Comparison of ENCODE assay signal across 17 mouse cellular contexts in the genomic region with DNA sequence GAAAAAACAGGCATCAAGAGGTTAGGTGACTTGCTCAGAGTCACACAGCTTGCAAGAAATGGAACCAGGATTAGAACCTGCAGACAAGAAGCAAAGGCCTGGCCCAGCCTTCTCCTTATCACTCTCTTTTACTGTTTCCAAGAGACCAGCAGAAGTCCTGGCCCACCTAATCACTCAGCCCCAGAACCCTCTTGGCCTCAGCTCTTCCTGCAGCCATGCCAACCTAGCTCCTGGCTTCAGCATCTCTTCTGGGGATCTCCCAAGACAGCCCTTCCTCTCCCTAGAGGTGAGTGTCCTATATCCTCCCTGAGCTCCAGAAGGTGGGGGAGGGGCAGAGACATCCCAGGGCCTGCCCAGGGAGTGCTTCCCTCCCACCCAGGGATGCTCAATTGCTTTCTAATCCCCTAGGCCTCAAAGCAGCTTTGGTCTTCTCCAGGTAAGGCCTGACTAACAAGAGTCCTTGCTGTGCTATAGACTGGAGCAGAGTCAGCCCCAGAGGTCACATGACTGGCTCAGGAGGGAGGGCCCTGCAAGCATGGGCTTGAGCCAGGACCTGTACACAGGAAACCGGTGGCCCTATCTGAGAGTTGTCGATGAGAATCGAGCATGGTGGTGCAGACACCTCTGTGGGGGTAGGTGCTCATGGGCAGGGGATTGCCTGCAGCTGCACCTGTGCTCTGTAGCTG. TPM values are rescaled to one million over a fixed set of nuclear protein-coding genes. Genes with fewer than 3 reads are reported as not detected.
DNase-seq lines count a peak whose midpoint lies in the region; ATAC-seq and TF ChIP-seq lines count a peak whose summit lies in the region.
"Had no signal": no experiment of that assay in that cellular context is flagged by ENCODE, and none has a peak within 500 bp of the region (broad histone marks: within the 10 kb centered on the region; RNA-seq: fewer than 3 reads in every experiment).

No protein-coding gene starts in this region.

- no peaks in the 10 kb centered on the region for H3K9me3 ChIP-seq in heart, embryonic 14.5 days (ENCODE audit: control insufficient read depth, low read length)
- H3K9me3 ChIP-seq in intestine, embryonic 15.5 days: no peaks in the 10 kb centered on the region
- no peaks in the 10 kb centered on the region for H3K9me3 ChIP-seq in midbrain, embryonic 10.5 days (replicated peaks)
- H3K9me3 ChIP-seq: heart, embryonic 10.5 days; midbrain, embryonic 15.5 days; neural tube, embryonic 12.5 days had no signal

- intact Hi-C loops in left cerebral cortex, adult 2 months (cut with DNase I): no loop called here

- DNase-seq in heart, postnatal 4 days: no peak
- peak; percentile 32 for DNase-seq in ES-CJ7 (ENCODE audit: low read depth, low spot score)
- no peak for DNase-seq in left cerebral cortex, adult 2 months (ENCODE audit: extremely low spot score in 1 of 2, low spot score in 2 of 2)
- DNase-seq in adrenal gland, postnatal 4 days (ENCODE audit: low spot score in 2 of 2): no peak
- no peak for DNase-seq in midbrain, embryonic 10.5 days (ENCODE audit: low spot score)
- DNase-seq: cerebellum, adult 9-10 months; lung, embryonic 14.5 days; right cerebral cortex, adult 18-20 months; thymus, postnatal 25 days had no signal

- H3K4me2 ChIP-seq in heart, embryonic 14.5 days (ENCODE audit: low read length): no peak overlapping the region
- H3K4me2 ChIP-seq in intestine, embryonic 15.5 days (replicated peaks): no peak overlapping the region
- H3K4me2 ChIP-seq: lung, embryonic 14.5 days; midbrain, embryonic 15.5 days; neural tube, embryonic 12.5 days had no signal

- TF ChIP-seq CTCF in left cerebral cortex, adult 2 months (IDR thresholded peaks at IDR 0.05): no peak

- WGBS in heart, embryonic 14.5 days: 15% methylated on average over 3 of the region's 3 CpGs
- 31% methylated on average over 3 of the region's 3 CpGs for WGBS in intestine, embryonic 15.5 days
- 30% methylated on average over 3 of the region's 3 CpGs for WGBS in midbrain, embryonic 10.5 days

- H3K36me3 ChIP-seq in heart, embryonic 14.5 days (ENCODE audit: control insufficient read depth, insufficient read depth, low read length): no peaks in the 10 kb centered on the region
- no peaks in the 10 kb centered on the region for H3K36me3 ChIP-seq in intestine, embryonic 15.5 days
- no peaks in the 10 kb centered on the region for H3K36me3 ChIP-seq in midbrain, embryonic 10.5 days
- H3K36me3 ChIP-seq: heart, embryonic 10.5 days; midbrain, embryonic 15.5 days; neural tube, embryonic 12.5 days had no signal

- no peak overlapping the region for H3K9ac ChIP-seq in heart, embryonic 14.5 days (ENCODE audit: low read length)
- H3K9ac ChIP-seq in intestine, embryonic 15.5 days: no peak overlapping the region
- H3K9ac ChIP-seq: lung, embryonic 14.5 days; midbrain, embryonic 15.5 days; neural tube, embryonic 12.5 days had no signal

- no peaks in the 10 kb centered on the region for H3K27me3 ChIP-seq in heart, embryonic 14.5 days (ENCODE audit: control insufficient read depth, insufficient read depth, low read length)
- H3K27me3 ChIP-seq in intestine, embryonic 15.5 days (replicated peaks): no peaks in the 10 kb centered on the region
- peaks cover 29% of the 10 kb centered on the region; the same call in 1 of the 2 replicates for H3K27me3 ChIP-seq in midbrain, embryonic 10.5 days (ENCODE audit: low read depth, poor library complexity, severe bottlenecking)
- H3K27me3 ChIP-seq: midbrain, embryonic 15.5 days; neural tube, embryonic 12.5 days had no signal

- H3K27ac ChIP-seq in heart, embryonic 14.5 days (replicated peaks in 1 of 2; ENCODE audit: control insufficient read depth in 1 of 2, insufficient read depth in 1 of 2, low read depth in 2 of 2, low read length in 2 of 2): no peak overlapping the region
- no peak overlapping the region for H3K27ac ChIP-seq in intestine, embryonic 15.5 days
- H3K27ac ChIP-seq in left cerebral cortex, adult 2 months: no peak overlapping the region
- H3K27ac ChIP-seq in midbrain, embryonic 10.5 days (replicated peaks): no peak overlapping the region
- H3K27ac ChIP-seq: heart, embryonic 10.5 days; hindbrain, postnatal 0 days; midbrain, embryonic 15.5 days; neural tube, embryonic 12.5 days had no signal

- no peak overlapping the region for H3K4me3 ChIP-seq in heart, embryonic 14.5 days (ENCODE audit: control insufficient read depth in 1 of 2, insufficient read depth in 1 of 2, low read depth in 1 of 2, low read length in 2 of 2)
- H3K4me3 ChIP-seq in intestine, embryonic 15.5 days (replicated peaks): no peak overlapping the region
- H3K4me3 ChIP-seq in left cerebral cortex, adult 2 months: no peak overlapping the region
- no peak overlapping the region for H3K4me3 ChIP-seq in midbrain, embryonic 10.5 days
- H3K4me3 ChIP-seq: heart, embryonic 10.5 days; midbrain, embryonic 15.5 days; neural tube, embryonic 12.5 days had no signal

- ATAC-seq in heart, embryonic 14.5 days (ENCODE audit: insufficient number of reproducible peaks, insufficient read depth, low FRiP score, low read depth): peak; percentile 42; the same call in 1 of the 2 replicates
- ATAC-seq in intestine, embryonic 15.5 days: 0 out of 2 replicates have a peak, but pooled peaks have one; percentile 56
- peak; percentile 56 for ATAC-seq in megakaryocyte progenitor cell, adult 5-6 weeks (replicated peaks; ENCODE audit: poor library complexity)
- ATAC-seq: CD4-positive, CD25-positive, alpha-beta regulatory T cell, adult 4 months; hindbrain, postnatal 0 days; midbrain, embryonic 15.5 days had no signal

- H3K4me1 ChIP-seq in heart, embryonic 14.5 days (ENCODE audit: control insufficient read depth in 2 of 2, insufficient read depth in 2 of 2, low read length in 2 of 2): peaks cover 17 to 32% of the 10 kb centered on the region in 2 experiments
- peaks cover 10% of the 10 kb centered on the region; the same call in 1 of the 2 replicates for H3K4me1 ChIP-seq in intestine, embryonic 15.5 days (replicated peaks)
- peaks cover 19% of the 10 kb centered on the region for H3K4me1 ChIP-seq in midbrain, embryonic 10.5 days

RNA-seq across cellular contexts. Expression of a gene that starts 15.0 kb away (rescaled TPM):
- 24.1 and 28.6 TPM in 2 replicates for polyA plus RNA-seq in heart, embryonic 14.5 days (2014; fragmentation: Nextera tagmentation; extraction: Ambion mirVana)
- total RNA-seq in heart, postnatal 4 days (2021): 100 to 1,000 TPM; 150 TPM
- 8.7 and 11.6 TPM in 2 replicates for polyA plus RNA-seq in intestine, embryonic 15.5 days (2015; fragmentation: Nextera tagmentation; extraction: Ambion mirVana)
- 25.9 and 32.5 TPM in 2 replicates for total RNA-seq in megakaryocyte progenitor cell, adult 5-6 weeks (2015)
- 3.5 and 8.7 TPM in 2 replicates for total RNA-seq in megakaryocyte progenitor cell, adult 5-6 weeks (2017)
- total RNA-seq in left cerebral cortex, adult 2 months (2021): 100 to 1,000 TPM; 369 to 377 TPM
- total RNA-seq in adrenal gland, postnatal 4 days (2021): 10 to 100 TPM; 90.0 to 95.0 TPM
- polyA plus RNA-seq in midbrain, embryonic 10.5 days (2016; fragmentation: Nextera tagmentation; extraction: Ambion mirVana): 9.3 and 10.7 TPM in 2 replicates
